Mouse (Mus musculus): ENCODE measurements around the gene Tnfrsf8. TPM values are rescaled to one million over a fixed set of nuclear protein-coding genes. Genes with fewer than 3 reads are reported as not detected.

The Tnfrsf8 gene
- total RNA-seq, 2 experiments from 2014 or later: 1.7 to 1.9 TPM

GRCm38 (mm10) chr4:145236027-145236426 is 78.9 kb downstream of the Tnfrsf8 start:
- no peak for DNase-seq (ENCODE audit: low spot score in 2 of 2)

DNA sequence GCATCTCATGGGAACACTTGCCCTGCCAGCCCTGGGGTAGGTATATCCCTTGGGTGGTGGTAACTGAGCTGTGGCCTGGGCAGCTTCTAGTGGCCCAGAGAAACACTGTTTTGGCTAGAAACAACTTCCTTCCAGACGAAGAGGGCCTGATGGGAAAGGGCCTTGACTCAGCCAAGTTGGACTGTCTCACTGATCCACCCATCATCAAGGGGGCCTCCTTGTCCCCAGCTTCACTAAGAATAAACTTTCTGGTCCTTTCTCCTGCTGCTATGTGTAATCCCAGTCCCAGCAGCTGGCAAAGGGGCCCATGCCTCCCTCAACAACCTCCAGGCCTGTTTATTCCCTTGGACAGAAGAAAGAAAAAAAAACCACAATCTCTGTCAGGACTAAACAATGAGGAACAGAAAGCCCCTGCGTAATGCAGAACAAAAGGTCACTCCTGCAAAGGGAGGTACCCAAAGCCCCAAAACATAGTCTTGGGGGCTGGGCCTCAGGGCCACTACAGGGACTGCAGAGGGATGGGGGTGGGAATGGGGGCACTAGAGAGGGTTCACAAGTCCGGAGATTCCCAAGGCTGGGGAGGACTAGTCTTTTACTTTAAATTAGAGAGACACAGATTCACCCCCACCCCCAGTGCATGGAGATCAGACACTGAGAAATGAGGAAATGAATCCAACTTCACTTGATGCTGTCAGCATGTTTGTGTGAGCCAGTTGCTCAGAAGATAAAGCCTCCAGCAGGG is 81.3 kb downstream of the Tnfrsf8 start:
- DNase-seq (ENCODE audit: low spot score in 2 of 2): no peak

DNA sequence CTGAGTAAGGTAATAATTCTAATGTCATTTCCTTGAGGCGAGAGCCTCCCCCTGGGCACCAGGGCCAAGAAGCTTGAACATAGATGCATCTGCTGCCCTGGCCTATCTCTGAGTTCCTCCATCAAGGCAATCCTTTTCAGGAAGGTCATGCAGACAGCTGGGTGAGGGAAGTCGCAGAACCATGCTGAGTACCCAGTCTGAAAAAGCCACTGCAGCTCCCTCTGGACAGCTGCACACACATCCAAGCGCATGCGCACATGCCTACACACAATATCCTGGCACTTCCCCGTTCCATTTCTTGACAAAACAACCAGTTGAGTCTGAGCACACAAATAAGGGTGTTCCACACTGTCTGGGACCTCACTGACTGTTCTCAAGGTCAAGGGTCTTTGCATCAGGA is 83.2 kb downstream of the Tnfrsf8 start:
- no peak for DNase-seq (ENCODE audit: low spot score in 2 of 2)

DNA sequence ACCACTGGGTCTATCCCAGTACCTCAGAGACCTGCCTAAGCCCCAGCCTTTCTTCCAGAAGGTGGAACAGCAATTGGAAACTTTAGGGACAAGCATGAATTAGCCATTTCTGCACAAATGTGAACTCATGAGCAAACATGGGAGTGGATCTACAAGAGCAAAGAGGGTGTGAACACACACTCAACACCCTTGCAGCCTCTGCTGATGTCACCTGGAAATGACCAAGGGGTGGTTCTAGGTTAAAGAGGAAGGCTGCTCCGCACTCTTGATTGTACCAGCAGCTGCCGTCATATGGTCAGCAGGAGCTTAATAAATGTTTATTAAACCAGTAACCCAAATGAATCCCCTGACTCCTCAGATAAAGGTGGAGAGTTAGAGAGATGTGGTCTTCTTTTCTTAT is 84.3 kb downstream of the Tnfrsf8 start:
- no peak for DNase-seq (ENCODE audit: low spot score in 2 of 2)

GRCm38 (mm10) chr4:145229524-145230163 is 85.3 kb downstream of the Tnfrsf8 start:
- no peak for DNase-seq (ENCODE audit: low spot score in 2 of 2)

DNA sequence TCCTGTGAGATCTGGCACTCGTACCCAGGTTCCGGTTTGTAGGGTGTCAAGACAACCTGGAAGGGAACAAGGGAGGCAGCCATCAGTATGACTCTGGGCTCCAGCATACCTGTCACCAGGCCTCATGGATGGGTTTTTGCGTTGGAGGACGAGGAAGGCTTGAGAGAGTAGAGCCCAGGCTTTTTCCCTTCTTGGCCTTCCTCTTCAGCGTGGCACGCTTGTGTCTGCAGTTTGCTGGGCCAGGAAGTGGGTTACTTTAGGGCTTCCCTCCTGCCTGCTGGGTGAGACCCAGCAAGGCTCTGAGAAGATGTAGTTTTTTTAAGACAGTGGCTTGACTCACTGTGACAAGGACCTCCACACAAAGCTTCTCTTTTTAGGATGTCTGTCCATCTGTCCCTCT is 85.9 kb downstream of the Tnfrsf8 start:
- no peak for DNase-seq (ENCODE audit: low spot score in 2 of 2)

- no peak for DNase-seq (ENCODE audit: low spot score in 2 of 2)
Observed at GRCm38 (mm10) chr4:145224613-145225012, 90.4 kb downstream of the Tnfrsf8 start.

GRCm38 (mm10) chr4:145222064-145222463 is 92.9 kb downstream of the Tnfrsf8 start:
- DNase-seq (ENCODE audit: low spot score in 2 of 2): no peak

GRCm38 (mm10) chr4:145221379-145221778 is 93.6 kb downstream of the Tnfrsf8 start:
- no peak for DNase-seq (ENCODE audit: low spot score in 2 of 2)

DNA sequence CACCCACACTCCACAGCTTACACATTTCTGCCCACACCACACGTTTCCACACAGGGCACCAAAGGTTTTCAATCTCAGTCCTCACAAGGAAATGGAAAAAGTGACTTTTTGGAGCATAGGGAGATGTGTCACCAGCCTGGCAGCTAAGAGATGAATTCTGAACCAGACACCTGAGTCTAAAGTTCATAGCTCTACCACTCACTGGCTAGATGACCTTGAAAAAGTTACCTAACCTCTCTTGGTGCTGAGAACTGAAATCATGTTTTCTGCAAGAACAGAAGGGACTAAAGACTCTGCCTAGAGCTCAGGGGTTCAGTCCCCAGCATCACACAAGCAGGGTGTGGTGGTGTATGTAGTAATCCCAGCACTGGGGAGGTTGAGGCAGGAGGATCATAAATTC is 95.0 kb downstream of the Tnfrsf8 start:
- DNase-seq (ENCODE audit: low spot score in 2 of 2): no peak

DNA sequence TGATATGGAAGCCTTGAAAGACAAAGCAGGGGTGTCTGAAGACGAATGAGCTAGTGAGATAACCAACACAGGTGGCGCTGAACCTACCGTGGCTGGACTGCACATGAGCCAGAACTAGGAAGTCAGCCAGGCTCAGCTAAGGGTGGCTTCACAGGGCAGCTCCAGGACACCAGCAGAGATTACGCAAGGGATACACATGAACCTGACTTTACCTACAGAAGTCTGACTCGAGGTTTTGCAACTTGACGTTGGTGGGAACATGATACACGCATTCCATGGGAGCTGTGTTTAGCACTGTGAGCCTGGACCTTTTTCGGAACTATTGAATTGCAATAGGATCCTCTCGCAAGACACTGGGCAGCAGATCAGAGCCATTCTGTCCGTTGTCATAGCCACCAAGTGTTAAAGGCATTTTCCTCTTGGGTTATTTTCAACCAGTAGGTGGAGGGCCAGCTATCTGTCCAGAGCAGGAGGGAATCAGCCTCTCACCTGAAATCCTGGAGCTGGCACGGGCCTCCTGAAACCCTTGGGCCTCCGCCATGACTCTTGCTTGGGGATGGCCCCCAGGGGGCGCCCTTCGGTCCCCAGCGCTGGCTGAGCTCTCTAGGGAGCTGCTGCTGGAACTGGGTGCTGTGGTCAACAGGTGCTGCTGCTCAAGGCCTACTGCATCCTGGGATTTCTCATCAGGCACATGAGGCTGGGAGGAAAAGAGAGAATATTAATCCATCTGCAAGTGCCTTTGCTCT is 95.6 kb downstream of the Tnfrsf8 start:
- no peak for DNase-seq (ENCODE audit: low spot score in 2 of 2)

GRCm38 (mm10) chr4:145217837-145218236 is 97.1 kb downstream of the Tnfrsf8 start:
- DNase-seq (ENCODE audit: low spot score in 2 of 2): no peak

Other genes starting within 250 kb of the Tnfrsf8 start
- gene Vps13d, start 120.2 kb downstream of the Tnfrsf8 start, total RNA-seq (2021): 10 to 100 TPM; 52.0 to 59.4 TPM
- gene Tnfrsf1b, start 68.3 kb downstream of the Tnfrsf8 start, total RNA-seq (2021): 1 to 10 TPM; 2.8 to 3.0 TPM
- under 1 TPM; 0.21 to 0.23 TPM for gene Zfp990, start 195.6 kb upstream of the Tnfrsf8 start, total RNA-seq (2021)

Measured in left cerebral cortex, adult 18-20 months (tissue).